Mouse (Mus musculus) spleen, postnatal 10 days (tissue): ENCODE data around the gene Nbea.

Source experiments
- DNase-seq, 2 experiments: peaks; one replicate each; pipeline ENCODE4 v3.0.0; 2021 to 2022; ENCODE audit warnings: low spot score in 2 of 2

Gene Nbea

GRCm38 (mm10) chr3:55598681-55599080 lies 584.8 kb downstream of the Nbea start:
- no peak for DNase-seq

GRCm38 (mm10) chr3:55593312-55593711 lies 590.2 kb downstream of the Nbea start:
- no peak for DNase-seq

GRCm38 (mm10) chr3:55590727-55591126 lies 592.8 kb downstream of the Nbea start:
- no peak for DNase-seq

- no peak for DNase-seq
These were observed 593.2 kb downstream of the Nbea start for GRCm38 (mm10) chr3:55590291-55590690.

GRCm38 (mm10) chr3:55589402-55589944 lies 594.0 kb downstream of the Nbea start:
- DNase-seq, result no peak

- DNase-seq, result no peak
These were observed 595.2 kb downstream of the Nbea start for GRCm38 (mm10) chr3:55587972-55588946.

- no peak for DNase-seq
These were observed 596.0 kb downstream of the Nbea start for GRCm38 (mm10) chr3:55587434-55587971.
